Mouse (Mus musculus): Measurements from ENCODE around the gene Cdk11b.

DNA sequence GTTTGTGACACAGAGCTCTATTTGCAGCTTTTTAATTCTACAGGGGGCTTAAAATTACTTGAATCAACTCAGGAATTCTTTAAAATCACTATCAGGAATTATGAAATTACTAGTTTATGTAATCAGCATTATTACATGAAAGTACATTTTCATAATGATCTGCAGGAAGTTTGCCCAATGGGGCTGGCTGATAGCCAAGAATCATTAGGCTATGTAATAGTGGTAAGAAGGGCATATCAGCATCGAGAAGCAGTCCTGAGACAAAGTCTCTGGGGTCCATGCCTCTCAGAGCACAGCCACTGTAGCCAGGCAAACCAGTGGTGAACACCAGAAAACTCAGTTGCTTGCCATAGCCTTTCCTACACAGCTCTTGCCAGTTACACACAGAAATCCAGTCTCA is 30.9 kb upstream of the Cdk11b start:
- TF ChIP-seq CTCF (IDR thresholded peaks at IDR 0.05; ENCODE audit: low read depth) (no peak), EP300 (IDR thresholded peaks at IDR 0.05; ENCODE audit: low read depth) (no peak)

All from heart, postnatal 0 days (tissue).